Mouse (Mus musculus) lung, embryonic 16.5 days (tissue): ENCODE measurements around the gene Galnt9. TPM values are rescaled to one million over a fixed set of nuclear protein-coding genes. Genes with fewer than 3 reads are reported as not detected.

Experiments
- ATAC-seq: fragments of 200-750 bp; cut with Nextera tagmentation; 2 replicates; pipeline ENCODE4 v1.8.0; 2017; ENCODE audit warnings: low read depth, mild to moderate bottlenecking, moderate library complexity
- H3K27ac ChIP-seq: fragments of 300-500 bp; sonication (generic); 2 replicates; pipeline ENCODE4 v1.5.1; 2014; ENCODE audit warnings: mild to moderate bottlenecking, control low read depth, low read length
- H3K27me3 ChIP-seq: fragments of 300-500 bp; sonication (generic); 2 replicates; pipeline ENCODE4 v1.6.1; 2014; ENCODE audit warnings: low read depth, low read length, mixed read lengths; ENCODE audit not compliant: control insufficient read depth, insufficient read depth
- H3K36me3 ChIP-seq: fragments of 300-500 bp; sonication (generic); 2 replicates; pipeline ENCODE4 v1.6.1; 2014; ENCODE audit warnings: low read length; ENCODE audit not compliant: control insufficient read depth, insufficient read depth
- H3K4me1 ChIP-seq: fragments of 300-500 bp; sonication (generic); replicated peaks from 2 replicates; pipeline ENCODE4 v1.6.1; 2014; ENCODE audit warnings: low read length, mixed read lengths; ENCODE audit not compliant: control insufficient read depth, insufficient read depth
- H3K4me2 ChIP-seq: fragments of 300-500 bp; sonication (generic); 2 replicates; pipeline ENCODE4 v1.6.1; 2014; ENCODE audit warnings: low read depth, low read length, control low read depth
- H3K4me3 ChIP-seq: fragments of 300-500 bp; sonication (generic); 2 replicates; pipeline ENCODE4 v1.5.1; 2014; ENCODE audit warnings: mild to moderate bottlenecking, low read length, control low read depth
- H3K9ac ChIP-seq: fragments of 300-500 bp; sonication (generic); 2 replicates; pipeline ENCODE4 v1.6.1; 2014; ENCODE audit warnings: low read length, control low read depth
- H3K9me3 ChIP-seq: fragments of 300-500 bp; sonication (generic); 2 replicates; pipeline ENCODE4 v1.6.1; 2016; ENCODE audit warnings: low read length; ENCODE audit not compliant: control insufficient read depth
- WGBS: fragments of 180-500 bp; shearing (Covaris S2); extraction: QIAGEN DNeasy Blood & Tissue Kit; methylation state at CpG from one replicate; pipeline ENCODE4 v1.1.7; 2014; 5-methylcytosine and 5-hydroxymethylcytosine counted together
- polyA plus RNA-seq: library from polyadenylated mRNA; unstranded; fragments of >200 nt; fragmentation: Nextera tagmentation; extraction: Ambion mirVana; gene quantifications from 2 replicates; pipeline ENCODE4 v1.2.1, GENCODE M21; 2015

Galnt9 gene
- polyA plus RNA-seq, 1 experiment from 2014 or later, result 0.26 TPM

DNA sequence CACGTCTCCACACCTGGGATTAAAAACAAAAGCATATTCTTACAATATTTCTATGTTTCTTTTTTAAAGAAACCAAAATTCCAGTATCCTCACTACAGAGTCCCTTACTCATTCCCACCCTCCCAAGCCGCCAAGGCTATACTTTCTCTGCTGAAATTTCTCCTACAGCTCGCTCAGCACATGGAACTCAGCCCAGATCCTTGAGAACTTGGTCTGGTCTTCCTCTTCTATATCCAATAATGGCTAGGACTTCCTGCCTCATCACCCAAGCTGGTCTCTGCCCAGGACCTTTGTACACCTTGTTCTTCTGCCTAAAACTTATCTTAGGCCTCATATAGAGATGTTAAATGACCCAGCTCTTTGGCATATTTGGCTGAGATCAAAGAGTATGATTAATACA lies 37.3 kb upstream of the Galnt9 start:
- Histone ChIP-seq H3K36me3 (no peaks in the 10 kb centered on the region), H3K9me3 (no peaks in the 10 kb centered on the region), H3K4me2 (no peak overlapping the region), H3K9ac (no peak overlapping the region), H3K27me3 (no peaks in the 10 kb centered on the region), H3K4me3 (no peak overlapping the region), H3K4me1 (no peaks in the 10 kb centered on the region), H3K27ac (no peak overlapping the region)
- no peak for ATAC-seq
- WGBS, result 66% methylated on average over 3 of the region's 3 CpGs

DNA sequence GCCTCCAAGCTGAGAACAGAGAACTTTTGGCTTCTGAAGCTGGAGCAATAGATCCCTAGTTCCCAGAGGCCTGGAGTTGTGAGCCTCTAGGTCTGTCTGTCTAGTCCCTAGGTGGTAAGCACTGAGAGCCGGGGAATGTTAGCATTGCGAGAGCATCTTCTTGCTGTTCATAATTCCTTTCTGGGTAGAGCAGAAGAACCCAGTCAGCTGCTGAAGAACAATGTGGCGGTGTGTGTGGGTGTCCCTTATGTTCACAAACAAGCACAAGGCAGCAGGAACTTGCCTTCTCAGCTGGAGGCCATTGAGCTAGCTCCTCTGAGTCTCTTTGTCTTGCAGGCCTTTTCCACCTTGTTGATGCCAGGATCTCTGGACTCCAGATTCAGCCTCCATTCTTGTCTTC lies 36.2 kb upstream of the Galnt9 start:
- Histone ChIP-seq H3K4me1 (no peaks in the 10 kb centered on the region), H3K4me2 (no peak overlapping the region), H3K9me3 (no peaks in the 10 kb centered on the region), H3K9ac (no peak overlapping the region), H3K27ac (no peak overlapping the region), H3K4me3 (no peak overlapping the region), H3K27me3 (no peaks in the 10 kb centered on the region), H3K36me3 (no peaks in the 10 kb centered on the region)
- 84% methylated on average over 3 of the region's 3 CpGs for WGBS
- no peak for ATAC-seq

DNA sequence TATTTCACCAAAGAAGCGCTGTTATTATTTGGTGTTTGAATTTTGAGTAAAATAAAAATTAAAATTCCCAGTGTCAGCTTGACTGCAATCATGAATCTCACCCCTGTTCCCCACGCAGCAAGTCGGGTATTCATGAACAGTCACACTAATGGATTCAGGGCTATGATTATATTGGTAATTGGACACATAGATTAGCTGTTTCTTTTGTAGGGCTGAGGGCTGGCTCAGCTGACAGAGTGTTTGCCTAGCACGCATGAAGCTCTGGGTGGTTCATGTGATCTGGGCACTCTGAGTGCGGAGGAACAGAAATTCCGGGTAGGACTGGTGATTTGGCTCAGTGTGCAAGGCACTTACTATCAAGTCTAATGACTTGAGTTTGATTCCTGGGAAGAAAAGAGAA lies 33.8 kb upstream of the Galnt9 start:
- no peak for ATAC-seq
- Histone ChIP-seq H3K4me3 (no peak overlapping the region), H3K4me2 (no peak overlapping the region), H3K27me3 (no peaks in the 10 kb centered on the region), H3K36me3 (no peaks in the 10 kb centered on the region), H3K4me1 (no peaks in the 10 kb centered on the region), H3K27ac (no peak overlapping the region), H3K9ac (no peak overlapping the region), H3K9me3 (no peaks in the 10 kb centered on the region)
- 78% methylated on average over 6 of the region's 6 CpGs for WGBS

DNA sequence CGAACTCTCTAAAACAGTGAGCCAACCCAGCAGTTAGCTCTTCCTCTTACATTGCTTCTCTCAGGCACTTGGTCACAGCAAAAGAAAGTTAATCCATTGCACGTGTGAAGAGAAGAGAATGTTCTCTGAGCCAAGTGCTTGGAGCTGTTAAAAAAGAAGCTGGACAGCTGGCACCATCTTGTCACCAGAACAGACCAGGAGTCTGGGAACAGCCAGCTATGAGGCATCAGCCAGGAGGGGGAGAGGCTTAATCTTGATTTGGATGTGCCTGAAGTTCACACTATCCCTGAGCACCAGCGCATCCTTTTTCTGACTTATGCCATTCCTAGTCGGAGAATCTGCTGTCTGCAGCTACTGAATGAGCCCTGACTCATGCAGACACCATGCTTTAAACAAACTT lies 30.4 kb upstream of the Galnt9 start:
- H3K27ac ChIP-seq, result no peak overlapping the region
- H3K9me3 ChIP-seq, result no peaks in the 10 kb centered on the region
- H3K4me3 ChIP-seq, result no peak overlapping the region
- no peaks in the 10 kb centered on the region for H3K27me3 ChIP-seq
- H3K4me1 ChIP-seq, result no peaks in the 10 kb centered on the region
- no peak overlapping the region for H3K4me2 ChIP-seq
- H3K36me3 ChIP-seq, result no peaks in the 10 kb centered on the region
- no peak overlapping the region for H3K9ac ChIP-seq
- ATAC-seq, result no peak
- WGBS, result 70% methylated on average over 4 of the region's 4 CpGs

DNA sequence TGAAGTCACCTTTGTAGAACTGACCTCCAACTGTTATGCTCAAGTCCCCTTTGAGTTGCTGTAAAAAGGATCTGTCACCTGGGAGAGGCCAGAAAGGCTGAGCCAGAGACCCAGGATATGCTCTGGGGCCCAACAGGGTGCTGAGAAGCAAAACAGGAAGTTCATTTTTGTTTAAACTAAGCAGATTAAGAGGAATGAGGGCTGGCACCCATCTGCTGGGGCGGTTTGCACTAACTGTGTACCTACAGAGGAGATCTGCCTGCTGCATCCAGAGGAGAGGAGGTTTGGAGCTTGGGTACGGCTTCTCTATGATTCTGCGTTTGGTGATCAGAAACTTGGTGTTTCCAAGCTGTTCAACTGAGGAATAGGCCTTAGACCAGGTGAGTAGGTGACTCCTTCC lies 29.5 kb upstream of the Galnt9 start:
- no peaks in the 10 kb centered on the region for H3K4me1 ChIP-seq
- no peak overlapping the region for H3K4me2 ChIP-seq
- 68% methylated on average over 3 of the region's 3 CpGs for WGBS
- no peak for ATAC-seq
- H3K36me3 ChIP-seq, result no peaks in the 10 kb centered on the region
- H3K27me3 ChIP-seq, result no peaks in the 10 kb centered on the region
- H3K9me3 ChIP-seq, result no peaks in the 10 kb centered on the region
- no peak overlapping the region for H3K9ac ChIP-seq
- no peak overlapping the region for H3K27ac ChIP-seq
- H3K4me3 ChIP-seq, result no peak overlapping the region

DNA sequence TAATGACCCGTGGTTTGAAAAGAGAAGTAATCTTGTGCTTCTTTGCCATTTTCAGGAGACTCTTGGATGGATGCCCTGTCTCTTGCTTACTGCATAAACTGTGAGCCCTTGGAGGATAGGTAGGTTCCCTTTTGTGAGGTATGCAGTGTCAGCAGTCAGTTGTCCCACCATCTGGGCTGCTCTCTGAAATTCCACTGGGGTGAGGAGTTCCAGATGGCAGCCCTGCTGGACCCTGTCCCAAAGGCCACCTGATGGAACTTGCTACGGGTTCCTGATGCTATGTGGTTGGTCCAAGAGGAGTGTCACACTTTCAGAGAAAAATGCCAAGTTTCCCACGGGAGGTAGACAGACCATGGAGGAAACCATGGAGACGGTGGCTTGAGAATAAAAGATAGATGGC lies 27.8 kb upstream of the Galnt9 start:
- Histone ChIP-seq H3K4me1 (no peaks in the 10 kb centered on the region), H3K9ac (no peak overlapping the region), H3K27ac (no peak overlapping the region), H3K36me3 (no peaks in the 10 kb centered on the region), H3K4me3 (no peak overlapping the region), H3K9me3 (no peaks in the 10 kb centered on the region), H3K4me2 (no peak overlapping the region), H3K27me3 (no peaks in the 10 kb centered on the region)
- WGBS, result 65% methylated on average over 4 of the region's 4 CpGs
- no peak for ATAC-seq

DNA sequence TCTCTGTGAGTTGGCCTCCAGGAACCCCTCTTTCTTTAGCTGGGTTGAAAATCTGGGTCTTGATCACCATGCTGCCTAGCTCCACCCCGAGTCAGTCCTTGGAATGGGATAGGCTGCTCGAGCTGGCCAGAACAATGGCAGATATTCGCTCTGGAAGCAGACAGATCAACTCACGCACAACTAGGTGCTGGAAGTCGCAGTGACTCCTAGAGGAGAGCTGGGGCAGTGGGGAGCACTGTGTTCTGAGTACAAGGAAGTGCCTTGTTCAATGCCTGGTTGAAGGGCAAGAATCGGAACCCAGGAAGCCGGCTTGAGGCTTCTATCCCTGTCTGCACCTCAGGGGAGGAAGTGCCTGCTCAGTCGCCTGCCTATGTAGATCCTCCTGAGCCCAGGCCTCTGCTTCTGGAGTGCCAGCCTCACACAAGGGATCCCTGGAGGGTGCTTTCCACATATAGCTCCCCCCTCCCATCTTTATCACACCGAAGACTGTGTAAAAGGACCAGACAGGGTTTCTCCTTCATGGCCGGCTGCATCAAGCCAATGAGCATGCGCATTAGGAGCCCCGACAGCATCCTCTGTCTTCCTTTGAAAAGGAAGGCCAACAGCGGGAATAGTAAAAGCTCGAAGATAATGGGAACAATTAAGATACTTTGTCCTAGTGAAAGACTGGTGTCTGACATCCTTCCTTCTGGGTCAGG lies 25.9 kb upstream of the Galnt9 start:
- no peak overlapping the region for H3K9ac ChIP-seq
- no peaks in the 10 kb centered on the region for H3K4me1 ChIP-seq
- H3K27ac ChIP-seq, result no peak overlapping the region
- no peak overlapping the region for H3K4me2 ChIP-seq
- 45% methylated on average over 14 of the region's 14 CpGs for WGBS
- H3K27me3 ChIP-seq, result no peaks in the 10 kb centered on the region
- no peaks in the 10 kb centered on the region for H3K9me3 ChIP-seq
- H3K4me3 ChIP-seq, result no peak overlapping the region
- no peaks in the 10 kb centered on the region for H3K36me3 ChIP-seq
- no peak for ATAC-seq

DNA sequence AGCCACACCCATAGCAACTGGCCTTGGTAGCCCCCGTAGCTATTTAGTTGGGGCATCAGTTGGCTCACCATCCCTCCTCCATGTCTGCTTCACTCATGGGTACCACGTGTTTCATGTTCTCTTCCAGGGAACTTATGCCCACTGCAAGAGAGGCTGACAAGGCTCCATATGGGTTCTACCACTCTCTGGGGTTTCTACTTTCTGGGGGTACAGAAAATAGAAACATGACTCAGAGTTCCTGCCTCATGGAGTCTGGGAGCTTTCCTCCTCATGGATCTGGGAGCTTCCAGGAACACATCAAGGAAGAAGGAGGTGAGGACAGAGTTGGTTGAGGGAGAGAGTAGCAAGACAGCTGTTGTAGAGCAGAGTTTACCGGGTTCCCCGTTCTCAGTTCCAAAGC lies 23.2 kb upstream of the Galnt9 start:
- Histone ChIP-seq H3K9ac (no peak overlapping the region), H3K4me2 (no peak overlapping the region), H3K9me3 (no peaks in the 10 kb centered on the region), H3K36me3 (no peaks in the 10 kb centered on the region), H3K27ac (no peak overlapping the region), H3K27me3 (no peaks in the 10 kb centered on the region), H3K4me1 (no peaks in the 10 kb centered on the region), H3K4me3 (no peak overlapping the region)
- WGBS, result 81% methylated on average over 4 of the region's 4 CpGs
- no peak for ATAC-seq

DNA sequence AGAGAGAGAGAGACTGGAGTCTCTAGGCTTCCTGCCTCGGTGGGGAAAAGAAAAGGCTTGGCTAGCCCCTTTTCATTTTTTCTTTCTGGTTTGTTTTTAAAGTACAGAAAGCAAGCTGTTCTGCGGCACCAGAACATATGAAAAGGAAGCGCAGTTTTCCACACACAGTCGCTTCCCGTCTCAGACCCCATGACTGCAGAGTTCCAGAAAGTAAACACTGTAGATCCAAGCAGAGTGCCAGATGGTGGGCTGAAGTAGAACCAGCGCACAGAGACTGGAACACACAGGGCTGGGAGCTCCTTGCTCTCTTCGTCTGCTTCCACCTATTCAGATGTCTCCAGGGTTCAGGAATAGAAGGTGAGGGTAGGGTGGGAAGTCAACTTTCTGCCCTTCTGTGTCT lies 22.3 kb upstream of the Galnt9 start:
- 28% methylated on average over 7 of the region's 7 CpGs for WGBS
- no peaks in the 10 kb centered on the region for H3K4me1 ChIP-seq
- no peak overlapping the region for H3K27ac ChIP-seq
- no peak for ATAC-seq
- no peaks in the 10 kb centered on the region for H3K36me3 ChIP-seq
- H3K4me2 ChIP-seq, result no peak overlapping the region
- no peak overlapping the region for H3K9ac ChIP-seq
- H3K27me3 ChIP-seq, result no peaks in the 10 kb centered on the region
- no peaks in the 10 kb centered on the region for H3K9me3 ChIP-seq
- no peak overlapping the region for H3K4me3 ChIP-seq

DNA sequence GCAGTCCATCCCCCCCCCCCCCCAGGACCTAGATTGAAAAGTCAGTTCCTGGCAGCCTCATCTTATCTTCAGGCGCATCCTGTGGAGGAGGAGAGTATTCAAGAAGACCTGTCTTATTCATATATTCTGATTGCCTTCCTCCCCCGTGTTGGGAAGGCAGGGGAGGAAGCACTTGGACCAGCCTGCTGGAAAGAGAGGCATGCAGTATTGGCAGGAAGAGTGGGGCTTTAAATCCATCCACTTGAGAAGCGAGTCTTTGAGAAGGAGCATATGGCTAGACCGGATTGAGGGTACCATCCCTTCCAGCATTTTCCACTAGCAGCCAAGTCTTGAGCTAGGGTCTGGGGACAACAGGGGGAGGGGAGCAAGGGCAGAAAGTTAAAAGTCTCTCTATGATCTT lies 20.9 kb upstream of the Galnt9 start:
- no peak for ATAC-seq
- Histone ChIP-seq H3K27ac (no peak overlapping the region), H3K9ac (no peak overlapping the region), H3K4me1 (no peaks in the 10 kb centered on the region), H3K4me2 (no peak overlapping the region), H3K36me3 (no peaks in the 10 kb centered on the region), H3K9me3 (no peaks in the 10 kb centered on the region), H3K4me3 (no peak overlapping the region), H3K27me3 (no peaks in the 10 kb centered on the region)
- WGBS, result 59% methylated on average over 4 of the region's 4 CpGs
